Mouse (Mus musculus): ENCODE results near the gene Poc1b. TPM values are rescaled to one million over a fixed set of nuclear protein-coding genes. Genes with fewer than 3 reads are reported as not detected.

Poc1b gene
- total RNA-seq, 2 experiments from 2014 or later: 5.7 to 8.8 TPM

GRCm38 (mm10) chr10:99115471-99116236 lies 8.8 kb downstream of the Poc1b start:
- DNase-seq: no peak

- DNase-seq: no peak
Measured at GRCm38 (mm10) chr10:99116237-99116632, 9.4 kb downstream of the Poc1b start.

GRCm38 (mm10) chr10:99116650-99117615 lies 10.1 kb downstream of the Poc1b start:
- DNase-seq: no peak

- no peak for DNase-seq
Measured at GRCm38 (mm10) chr10:99117876-99118275, 11.0 kb downstream of the Poc1b start.

- no peak for DNase-seq
Measured at GRCm38 (mm10) chr10:99118697-99119096, 11.9 kb downstream of the Poc1b start.

GRCm38 (mm10) chr10:99119471-99119870 lies 12.6 kb downstream of the Poc1b start:
- no peak for DNase-seq

- no peak for DNase-seq
Measured at GRCm38 (mm10) chr10:99126225-99126624, 19.4 kb downstream of the Poc1b start, which contains the start of gene Phxr2. Gene Phxr2, minus strand, starts transcription at chr10:99126325.

- DNase-seq: no peak
Measured at GRCm38 (mm10) chr10:99126954-99127353, 20.1 kb downstream of the Poc1b start.

GRCm38 (mm10) chr10:99127691-99128261 lies 20.9 kb downstream of the Poc1b start:
- DNase-seq: no peak

GRCm38 (mm10) chr10:99130611-99131010 lies 23.8 kb downstream of the Poc1b start:
- no peak for DNase-seq

- no peak for DNase-seq
Measured at GRCm38 (mm10) chr10:99131298-99131697, 24.5 kb downstream of the Poc1b start.

- DNase-seq: no peak
Measured at GRCm38 (mm10) chr10:99132189-99132588, 25.4 kb downstream of the Poc1b start.

GRCm38 (mm10) chr10:99132595-99133272 lies 25.9 kb downstream of the Poc1b start:
- DNase-seq: no peak

GRCm38 (mm10) chr10:99133321-99133875 lies 26.6 kb downstream of the Poc1b start:
- DNase-seq: no peak

- no peak for DNase-seq
Measured at GRCm38 (mm10) chr10:99136337-99136736, 29.5 kb downstream of the Poc1b start.

GRCm38 (mm10) chr10:99145611-99146010 lies 38.8 kb downstream of the Poc1b start:
- no peak for DNase-seq

- no peak for DNase-seq
Measured at GRCm38 (mm10) chr10:99146596-99146995, 39.8 kb downstream of the Poc1b start.

- DNase-seq: no peak
Measured at GRCm38 (mm10) chr10:99150016-99150415, 43.2 kb downstream of the Poc1b start.

GRCm38 (mm10) chr10:99151580-99151979 lies 44.7 kb downstream of the Poc1b start:
- DNase-seq: no peak

GRCm38 (mm10) chr10:99152063-99152462 lies 45.2 kb downstream of the Poc1b start:
- peak; percentile 48 for DNase-seq

GRCm38 (mm10) chr10:99154635-99155034 lies 47.8 kb downstream of the Poc1b start:
- no peak for DNase-seq

GRCm38 (mm10) chr10:99156808-99157207 lies 50.0 kb downstream of the Poc1b start:
- DNase-seq: no peak

Data from gastrocnemius, postnatal 10 days (tissue).